Mouse (Mus musculus) brain, embryonic 14.5 days (tissue): ENCODE measurements around the gene Sco1. TPM values are rescaled to one million over a fixed set of nuclear protein-coding genes. Genes with fewer than 3 reads are reported as not detected.
A peak's percentile ranks its signal among the peaks of the same experiment; 100 is the strongest.
"Not testable (repeated sequence)": the region's sequence is repeated elsewhere in the genome, so short reads cannot be mapped to it uniquely, and the experiment has no call there.

ENCODE experiments used
- DNase-seq: peaks from one replicate; pipeline ENCODE4 v3.0.0-alpha.2; 2011; ENCODE audit warnings: low read depth
- CTCF ChIP-seq: fragments of 200-500 bp; IDR thresholded peaks from 2 replicates; pipeline ENCODE4 v1.5.1; 2012; ENCODE audit warnings: inconsistent platforms, mild to moderate bottlenecking, moderate library complexity, borderline replicate concordance; ENCODE audit not compliant: insufficient read depth, insufficient read length; ENCODE audit errors: extremely low read depth
- POLR2A ChIP-seq: fragments of 200-500 bp; IDR thresholded peaks from 2 replicates; pipeline ENCODE4 v1.6.1; 2012; ENCODE audit warnings: mild to moderate bottlenecking, inconsistent platforms, borderline replicate concordance; ENCODE audit not compliant: poor library complexity, insufficient read depth, insufficient read length, severe bottlenecking; ENCODE audit errors: extremely low read depth
- polyA plus RNA-seq: library from polyadenylated mRNA; depleted of rRNA; stranded (reverse); fragments of >200 nt; gene quantifications from 2 replicates; pipeline ENCODE4 v1.2.3, GENCODE M21; 2012; rRNA removed

The Sco1 gene
- polyA plus RNA-seq = 5.6 and 7.5 TPM in 2 replicates

DNA sequence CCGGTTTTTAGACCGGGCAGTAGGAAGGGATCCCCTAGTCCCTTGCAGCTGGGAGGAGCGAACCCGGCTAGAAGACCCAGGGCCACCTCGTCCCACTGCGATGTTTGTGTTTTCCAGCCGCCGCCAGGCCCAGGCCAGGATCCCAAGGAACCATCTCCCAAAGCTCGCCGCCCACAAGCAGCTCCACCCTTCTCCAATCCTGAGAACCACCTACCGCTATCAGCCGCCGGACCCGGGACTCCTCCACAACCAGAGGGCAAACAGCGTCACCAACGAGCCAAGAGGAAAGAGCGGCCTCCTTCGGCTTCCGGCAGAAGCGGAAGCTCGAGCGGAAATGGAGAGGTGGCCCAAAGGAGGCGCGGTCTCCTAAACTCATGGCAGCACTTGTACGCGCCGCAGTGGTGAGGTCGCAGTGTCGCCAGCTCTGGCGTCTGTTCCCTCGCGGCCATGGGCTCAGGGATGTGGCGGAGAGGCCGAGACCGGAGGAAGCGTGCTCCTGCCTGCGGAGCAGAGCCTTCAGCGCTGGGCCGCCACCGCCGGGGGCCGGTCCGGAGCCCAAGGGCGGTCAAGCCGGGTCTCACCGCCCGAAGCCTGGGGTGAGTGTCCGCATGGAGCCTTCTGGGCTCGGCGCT lies at the start of gene Sco1, which contains the start of gene Adprm:
TSS of gene Sco1 (plus strand) at position 350 of the 632 bp plus-strand sequence.
TSS of gene Adprm (minus strand) at position 274 of the 632 bp plus-strand sequence.
- peak; percentile 95 for DNase-seq
- TF ChIP-seq CTCF (peak; percentile 44; the same call in 1 of the 2 replicates), POLR2A (peak; percentile 70; the same call in 1 of the 2 replicates)

DNA sequence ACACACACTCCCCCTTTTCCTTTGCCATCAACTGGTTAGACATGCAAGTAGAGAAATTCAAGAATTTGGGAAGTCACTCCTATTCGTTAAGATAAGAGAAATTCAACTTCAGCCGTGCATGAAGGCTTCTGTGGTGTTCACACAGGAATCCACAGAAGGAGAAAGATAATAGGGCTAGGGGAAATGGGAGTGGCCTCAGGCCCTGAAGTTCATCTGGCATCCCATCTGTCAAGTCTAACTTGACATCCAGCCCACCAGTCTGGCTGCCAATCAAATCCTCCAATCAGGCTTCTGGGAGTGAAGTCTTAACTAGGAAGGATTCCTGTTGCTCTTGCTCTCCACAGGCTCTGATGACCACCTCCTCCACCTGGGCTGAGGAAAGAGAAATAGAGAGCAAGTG lies 49.6 kb upstream of the Sco1 start:
- DNase-seq = peak; percentile 78
- no peak for TF ChIP-seq POLR2A
- TF ChIP-seq CTCF = no peak

DNA sequence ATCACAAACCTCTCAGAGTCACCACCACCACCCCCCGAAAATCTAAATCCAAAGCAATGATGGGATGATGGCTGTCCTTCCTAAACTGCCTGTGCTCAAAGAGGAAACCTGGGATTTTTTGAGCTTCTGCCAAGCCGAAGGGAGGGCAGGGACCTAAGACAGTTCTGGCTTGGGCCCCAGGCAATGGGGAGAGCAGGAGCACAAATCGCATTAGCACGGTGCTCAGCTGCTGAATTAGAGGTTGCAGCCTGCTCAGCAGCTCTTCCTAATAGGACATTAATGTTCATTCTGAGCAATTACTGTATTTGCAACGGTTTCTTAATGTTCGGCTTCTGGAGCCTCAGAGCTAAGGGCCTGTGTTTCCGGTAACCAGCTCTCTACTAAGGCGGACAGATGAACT lies 44.5 kb upstream of the Sco1 start:
- TF ChIP-seq POLR2A (no peak), CTCF (no peak)
- DNase-seq = peak; percentile 81

DNA sequence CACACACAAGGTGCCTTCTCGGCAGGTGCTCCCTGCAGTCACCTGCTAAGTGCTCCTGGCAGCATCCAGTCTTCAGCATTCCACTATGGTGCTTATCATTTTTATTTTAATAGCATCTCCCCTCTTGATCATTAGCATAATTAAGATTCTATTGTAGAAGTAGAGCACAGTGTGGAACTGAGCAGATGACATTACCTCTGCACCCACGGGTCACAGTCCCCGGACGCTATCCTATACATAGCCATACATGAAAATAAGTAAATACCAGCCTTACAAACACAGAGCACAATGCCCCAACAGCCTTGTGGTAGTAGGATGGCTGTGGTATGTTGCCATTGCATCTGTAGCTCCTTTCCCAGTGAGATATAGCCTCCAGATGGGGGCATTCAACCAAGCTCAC lies 43.9 kb upstream of the Sco1 start:
- TF ChIP-seq CTCF (no peak), POLR2A (no peak)
- DNase-seq = no peak

GRCm38 (mm10) chr11:67010430-67010829 lies 42.0 kb upstream of the Sco1 start:
- peak; percentile 74 for DNase-seq
- TF ChIP-seq CTCF (peak; percentile 53; the same call in 1 of the 2 replicates), POLR2A (no peak)

DNA sequence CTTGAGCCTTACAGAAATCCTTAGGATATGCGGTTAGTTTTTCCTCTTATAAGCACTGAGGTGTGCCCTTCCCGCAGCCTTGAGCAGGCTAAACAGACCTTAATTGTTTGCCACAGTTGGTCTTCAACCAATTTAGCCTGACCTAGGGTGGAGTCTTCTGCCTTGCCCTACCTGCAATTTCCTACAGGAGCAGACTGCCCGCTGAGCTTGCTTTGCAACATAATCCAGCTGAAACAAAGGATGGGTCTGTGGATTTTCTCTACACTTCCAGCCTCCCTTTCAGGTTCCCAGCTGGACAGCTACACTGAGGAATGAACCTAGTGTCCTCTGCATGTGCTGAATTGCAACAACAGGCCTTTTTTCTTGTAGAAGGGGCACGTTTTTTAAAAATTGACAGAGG lies 40.8 kb upstream of the Sco1 start:
- no peak for TF ChIP-seq POLR2A
- no peak for TF ChIP-seq CTCF

GRCm38 (mm10) chr11:67017801-67018591 lies 34.5 kb upstream of the Sco1 start:
- peak; percentile 33 for DNase-seq
- TF ChIP-seq POLR2A = no peak
- no peak for TF ChIP-seq CTCF

More for the DNA sequence above, 40.8 kb upstream of the Sco1 start:
- no peak for DNase-seq

- no peak for TF ChIP-seq POLR2A
- no peak for TF ChIP-seq CTCF
- no peak for DNase-seq
Measured at GRCm38 (mm10) chr11:67019711-67020475, 32.6 kb upstream of the Sco1 start.

GRCm38 (mm10) chr11:67020948-67021347 lies 31.5 kb upstream of the Sco1 start:
- peak; percentile 80 for DNase-seq
- TF ChIP-seq POLR2A = no peak
- TF ChIP-seq CTCF = peak; percentile 80

- no peak for TF ChIP-seq POLR2A
- TF ChIP-seq CTCF = peak; percentile 21; the same call in 1 of the 2 replicates
- DNase-seq = no peak
Measured at GRCm38 (mm10) chr11:67022354-67023115, 29.9 kb upstream of the Sco1 start.

DNA sequence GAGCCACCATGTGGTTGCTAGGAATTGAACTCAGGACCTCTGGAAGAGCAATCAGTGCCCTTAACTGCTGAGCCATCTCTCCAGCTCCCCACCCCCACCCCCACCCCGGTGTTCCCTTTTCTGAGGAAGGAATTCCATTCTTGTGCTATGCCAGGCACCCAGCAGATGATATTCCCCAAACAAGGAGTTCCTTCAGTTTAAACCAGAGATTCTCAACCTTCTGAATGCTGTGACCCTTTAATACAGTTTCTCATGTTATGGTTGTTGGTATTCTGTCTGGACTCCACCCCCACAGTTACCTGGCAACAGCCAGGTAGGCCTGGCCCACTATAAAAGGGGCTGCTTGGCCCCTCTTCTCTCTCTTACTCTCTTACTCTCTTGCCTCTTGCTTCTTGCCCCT lies 29.3 kb upstream of the Sco1 start:
- DNase-seq = not testable (repeated sequence)

- TF ChIP-seq CTCF = no peak
- no peak for TF ChIP-seq POLR2A
- DNase-seq = peak; percentile 46
Measured at GRCm38 (mm10) chr11:67023802-67024340, 28.6 kb upstream of the Sco1 start.
